Mouse (Mus musculus) spleen, adult 2 months (tissue): ENCODE measurements around the gene Adcy2.

Experiments used
- CTCF ChIP-seq: fragments of 200-500 bp; IDR thresholded peaks from 2 replicates; pipeline ENCODE4 v1.5.1; 2011; ENCODE audit warnings: mild to moderate bottlenecking, inconsistent platforms; ENCODE audit not compliant: insufficient read depth, insufficient read length, insufficient replicate concordance; ENCODE audit errors: extremely low read depth
- POLR2A ChIP-seq: fragments of 200-500 bp; IDR thresholded peaks from 2 replicates; pipeline ENCODE4 v1.6.1; 2011; ENCODE audit warnings: low read depth, low read length, inconsistent platforms

DNA sequence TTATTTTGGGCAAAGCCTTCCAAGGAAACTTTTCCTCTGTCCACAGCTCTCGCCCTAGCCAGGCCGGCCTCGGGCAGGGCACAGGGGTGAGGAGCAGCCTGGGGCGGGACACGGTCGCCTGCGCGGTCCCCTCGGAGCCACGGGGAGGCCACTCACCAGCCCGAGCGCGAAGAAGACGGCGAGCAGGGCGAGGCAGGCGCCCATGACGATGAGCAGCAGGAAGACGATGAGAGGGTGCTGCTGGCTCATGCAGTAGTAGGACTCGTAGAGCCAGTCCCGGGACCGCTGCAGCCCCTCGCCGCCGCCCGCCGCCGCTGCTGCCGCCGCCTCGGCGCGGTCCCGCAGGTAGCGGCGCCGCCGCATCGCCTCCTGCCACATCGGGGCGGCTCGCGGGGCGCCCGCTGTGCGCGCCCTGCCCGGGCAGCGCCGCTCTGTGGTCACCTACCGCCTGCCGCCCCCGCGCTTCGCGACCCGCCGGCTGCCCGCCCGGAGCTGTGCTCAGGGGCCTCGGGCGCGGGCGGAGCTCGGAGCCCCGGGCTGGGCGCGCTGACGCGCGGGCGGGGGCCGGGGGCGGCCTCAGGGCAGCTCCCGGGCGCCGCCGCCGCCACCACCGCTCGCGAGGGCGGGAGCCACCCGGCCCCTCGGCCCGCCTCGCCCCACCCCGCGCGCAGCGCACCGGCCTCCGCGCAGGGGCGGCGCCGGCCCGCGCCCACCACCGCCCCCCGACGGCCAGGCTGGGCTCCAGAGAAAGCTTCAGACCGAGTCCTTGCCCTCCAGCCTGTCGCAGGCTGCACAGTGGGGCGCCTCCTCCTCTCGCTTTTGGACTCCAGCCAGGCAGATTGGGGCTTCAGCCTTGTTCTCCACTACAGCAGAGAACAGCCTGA is at the start of gene Adcy2:
- TF ChIP-seq POLR2A, result no peak
- no peak for TF ChIP-seq CTCF
